Mouse (Mus musculus) brown adipose tissue, adult 24 weeks (tissue): ENCODE results near the gene Uox. TPM values are rescaled to one million over a fixed set of nuclear protein-coding genes. Genes with fewer than 3 reads are reported as not detected.

Experiments used
- H3K27ac ChIP-seq: fragments of 200-500 bp; replicated peaks from 2 replicates; pipeline ENCODE4 v1.5.1; 2012; ENCODE audit warnings: low read depth, mild to moderate bottlenecking, low read length
- H3K4me1 ChIP-seq: fragments of 200-500 bp; 2 replicates; pipeline ENCODE4 v1.6.1; 2012; ENCODE audit warnings: low read length, mixed read lengths; ENCODE audit not compliant: control insufficient read depth, insufficient read depth, insufficient read length
- H3K4me3 ChIP-seq: fragments of 200-500 bp; 2 replicates; pipeline ENCODE4 v1.5.1; 2012; ENCODE audit warnings: low read depth, mild to moderate bottlenecking, low read length, moderate library complexity; ENCODE audit not compliant: insufficient read depth
- polyA plus RNA-seq: library from polyadenylated mRNA; stranded (reverse); fragments of >200 nt; gene quantifications from 2 replicates; pipeline ENCODE4 v1.2.4, GENCODE M21; 2012; ENCODE audit not compliant: missing spikeins, insufficient read depth, insufficient read length

Gene Uox
- polyA plus RNA-seq, 1 experiment, result 1.4 TPM

DNA sequence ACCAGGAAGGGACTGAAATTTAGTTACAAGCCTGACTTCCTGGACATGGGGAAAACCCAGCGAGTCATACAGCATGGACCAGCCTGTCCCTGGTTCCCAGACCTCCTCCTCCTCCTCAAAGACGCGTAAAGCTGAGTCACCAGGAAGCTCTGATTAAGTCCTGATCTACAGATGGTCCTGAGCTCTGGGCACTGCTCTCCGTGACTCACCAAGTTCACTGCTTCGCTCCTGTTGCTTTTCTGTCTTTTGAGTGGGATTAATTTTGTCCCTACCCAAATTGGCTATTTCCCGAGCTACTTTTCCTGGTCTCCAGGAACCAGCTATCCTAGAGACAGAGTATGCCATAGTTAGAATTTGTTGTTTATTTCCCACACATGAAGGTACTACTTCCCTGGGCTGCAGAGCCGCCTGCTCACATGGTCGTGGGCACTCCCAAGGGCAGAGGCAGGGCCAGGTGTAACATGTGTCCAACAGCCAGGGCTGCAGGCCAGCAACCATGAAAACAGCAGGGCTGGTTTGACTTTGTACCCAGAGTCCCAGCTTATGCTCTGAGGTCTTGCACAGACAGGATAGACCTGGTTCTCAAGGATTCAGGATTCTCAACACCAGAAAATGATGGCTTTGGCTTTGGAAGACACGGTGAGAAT, 2.2 kb upstream of the Uox start:
- Histone ChIP-seq H3K27ac (no peak overlapping the region), H3K4me3 (no peak overlapping the region), H3K4me1 (no peaks in the 10 kb centered on the region)

GRCm38 (mm10) chr3:146569594-146569993, 632 bp upstream of the Uox start:
- no peak overlapping the region for H3K27ac ChIP-seq
- H3K4me3 ChIP-seq, result no peak overlapping the region

DNA sequence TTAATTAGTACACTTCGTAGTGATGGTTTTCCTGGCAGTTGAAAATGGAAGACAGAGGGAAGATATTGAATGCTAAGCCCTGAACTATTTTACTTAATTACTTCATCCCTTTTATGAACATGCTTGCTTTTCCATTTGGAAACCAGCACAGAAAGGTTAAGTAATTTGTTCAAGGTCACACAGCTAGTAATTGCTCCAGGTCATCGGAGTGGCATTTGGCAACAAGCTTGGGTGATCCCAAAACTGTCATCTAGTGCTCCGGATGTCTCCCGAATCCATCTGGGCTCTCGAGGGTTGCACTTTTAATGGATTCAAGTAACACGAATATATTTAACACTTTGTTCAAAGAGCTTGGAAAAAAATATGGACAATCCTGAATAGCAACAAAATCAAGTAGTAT, 713 bp downstream of the Uox start:
- H3K4me3 ChIP-seq, result no peak overlapping the region
- no peak overlapping the region for H3K27ac ChIP-seq
- no peaks in the 10 kb centered on the region for H3K4me1 ChIP-seq

More at GRCm38 (mm10) chr3:146569594-146569993, 632 bp upstream of the Uox start:
- no peaks in the 10 kb centered on the region for H3K4me1 ChIP-seq

GRCm38 (mm10) chr3:146571341-146571740, 1.1 kb downstream of the Uox start:
- Histone ChIP-seq H3K4me1 (no peaks in the 10 kb centered on the region), H3K27ac (no peak overlapping the region), H3K4me3 (no peak overlapping the region)

DNA sequence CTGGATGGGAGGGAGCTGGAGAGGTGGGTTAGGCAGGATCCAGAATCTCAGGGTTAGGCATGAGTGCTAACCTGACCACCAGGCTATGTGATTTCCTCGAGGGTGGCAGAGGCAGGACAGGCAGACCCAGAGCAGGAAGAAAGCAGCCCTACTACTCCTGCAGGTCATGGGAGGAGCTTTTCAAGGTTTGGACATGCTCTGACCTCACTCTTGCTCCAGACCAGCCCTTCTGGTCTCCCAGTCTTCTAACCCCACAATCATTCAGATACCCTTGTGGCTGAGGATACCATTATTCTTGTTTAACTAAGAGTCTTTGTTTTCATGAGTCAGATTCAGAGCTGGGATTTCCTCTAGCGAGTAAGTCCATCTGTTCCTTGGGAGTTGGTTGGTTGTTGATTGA, 7.4 kb downstream of the Uox start:
- Histone ChIP-seq H3K27ac (no peak overlapping the region), H3K4me1 (no peaks in the 10 kb centered on the region), H3K4me3 (no peak overlapping the region)

GRCm38 (mm10) chr3:146580039-146580729, 10.0 kb downstream of the Uox start:
- Histone ChIP-seq H3K27ac (no peak overlapping the region), H3K4me1 (no peaks in the 10 kb centered on the region), H3K4me3 (no peak overlapping the region)

DNA sequence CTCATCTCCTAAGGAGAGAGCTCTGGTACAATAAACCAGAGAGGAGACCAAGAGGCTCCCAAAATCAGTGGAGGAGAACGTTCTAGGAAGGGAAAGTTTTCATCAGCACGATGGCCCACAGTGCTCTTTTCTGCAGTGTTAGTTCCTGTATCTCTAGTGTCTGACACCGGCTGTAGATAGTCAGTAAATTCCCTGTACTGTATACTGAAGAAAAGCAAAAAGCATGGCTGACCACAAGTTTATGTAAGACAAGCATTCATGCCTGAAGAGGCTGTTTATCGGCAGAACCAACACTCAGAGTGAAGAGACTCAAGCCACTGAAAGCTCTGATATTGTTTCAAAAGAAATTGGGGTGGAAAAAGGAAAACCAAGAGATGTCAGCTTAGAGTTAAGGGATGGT, 13.3 kb downstream of the Uox start:
- H3K27ac ChIP-seq, result no peak overlapping the region
- H3K4me1 ChIP-seq, result no peaks in the 10 kb centered on the region
- peak overlapping the region; percentile 24; the same call in 1 of the 2 replicates for H3K4me3 ChIP-seq

DNA sequence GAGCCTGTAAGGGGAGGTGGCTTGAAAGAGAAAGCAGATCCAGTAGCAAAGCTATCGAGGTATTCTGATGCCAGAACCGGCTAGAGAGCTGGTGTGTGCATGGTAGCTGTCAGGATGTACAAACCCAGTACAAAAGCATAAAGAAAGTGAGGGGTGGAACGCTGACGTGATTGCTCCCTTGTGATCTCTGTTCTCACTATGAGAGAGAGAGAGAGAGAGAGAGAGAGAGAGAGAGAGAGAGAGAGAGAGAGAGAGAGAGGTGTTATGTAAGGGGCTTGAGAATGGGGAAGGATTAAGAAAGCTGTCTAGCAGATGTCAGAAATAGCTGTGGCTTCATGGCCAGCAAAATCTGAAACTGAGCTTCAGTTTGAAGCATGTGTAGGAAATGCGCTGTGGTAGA, 13.7 kb downstream of the Uox start:
- Histone ChIP-seq H3K4me1 (no peaks in the 10 kb centered on the region), H3K4me3 (peak overlapping the region; percentile 24; the same call in 1 of the 2 replicates), H3K27ac (no peak overlapping the region)

GRCm38 (mm10) chr3:146586616-146587015, 16.4 kb downstream of the Uox start:
- Histone ChIP-seq H3K27ac (no peak overlapping the region), H3K4me1 (no peaks in the 10 kb centered on the region), H3K4me3 (no peak overlapping the region)

GRCm38 (mm10) chr3:146589523-146589922, 19.3 kb downstream of the Uox start:
- Histone ChIP-seq H3K4me3 (no peak overlapping the region), H3K4me1 (no peaks in the 10 kb centered on the region), H3K27ac (no peak overlapping the region)

GRCm38 (mm10) chr3:146591159-146591558, 20.9 kb downstream of the Uox start:
- peaks cover 2% of the 10 kb centered on the region; the same call in 1 of the 2 replicates for H3K4me1 ChIP-seq
- H3K4me3 ChIP-seq, result no peak overlapping the region
- H3K27ac ChIP-seq, result no peak overlapping the region

- Histone ChIP-seq H3K4me1 (peaks cover 2% of the 10 kb centered on the region; the same call in 1 of the 2 replicates), H3K4me3 (no peak overlapping the region), H3K27ac (no peak overlapping the region)
Measured at GRCm38 (mm10) chr3:146591601-146592000, 21.4 kb downstream of the Uox start.

GRCm38 (mm10) chr3:146595440-146595839, 25.2 kb downstream of the Uox start:
- H3K4me3 ChIP-seq, result no peak overlapping the region
- H3K4me1 ChIP-seq, result peaks cover 2% of the 10 kb centered on the region; the same call in 1 of the 2 replicates
- H3K27ac ChIP-seq, result peak overlapping the region; percentile 55

DNA sequence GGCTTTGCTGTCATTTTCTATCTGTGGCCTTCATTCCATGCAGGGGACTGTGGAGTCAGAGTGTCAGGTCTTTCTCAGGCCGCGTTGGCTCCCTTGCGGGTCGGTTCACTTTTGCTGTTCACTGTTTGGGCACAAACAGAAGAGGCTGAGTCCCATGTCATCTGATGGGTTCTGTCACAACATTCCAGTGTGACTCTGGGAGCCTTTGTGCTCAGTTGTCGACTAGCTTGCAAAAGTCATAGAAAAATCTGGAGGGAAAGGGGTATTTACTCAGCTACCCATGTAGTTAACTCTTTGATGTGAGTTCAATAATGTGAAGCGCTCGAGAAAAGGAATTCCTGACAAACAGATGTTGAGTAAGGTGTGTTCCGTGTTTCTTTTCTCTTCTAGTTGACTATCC, 26.2 kb downstream of the Uox start:
- no peak overlapping the region for H3K4me3 ChIP-seq
- peaks cover 2% of the 10 kb centered on the region; the same call in 1 of the 2 replicates for H3K4me1 ChIP-seq
- no peak overlapping the region for H3K27ac ChIP-seq

- H3K4me3 ChIP-seq, result no peak overlapping the region
- no peak overlapping the region for H3K27ac ChIP-seq
- H3K4me1 ChIP-seq, result peaks cover 2% of the 10 kb centered on the region; the same call in 1 of the 2 replicates
Measured at GRCm38 (mm10) chr3:146596864-146597263, 26.6 kb downstream of the Uox start.

DNA sequence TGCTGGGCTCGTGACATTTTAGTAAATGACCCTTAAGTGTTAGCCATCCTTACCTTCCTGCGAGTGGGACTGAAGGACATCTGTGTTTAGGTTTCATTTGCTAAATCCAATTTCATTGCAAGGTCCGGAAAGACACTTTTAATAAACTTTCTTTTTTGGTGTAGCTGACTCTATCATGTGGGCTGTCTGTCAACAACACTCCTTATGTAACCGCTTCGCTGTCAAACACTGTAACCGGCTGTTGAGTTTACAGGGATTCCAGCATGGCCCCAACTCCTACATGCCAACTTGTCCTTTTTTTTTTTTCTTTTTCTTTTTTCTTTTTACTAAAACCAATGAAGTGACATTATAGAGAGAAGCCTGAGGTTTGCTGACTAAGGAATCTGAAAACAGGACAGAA, 28.2 kb downstream of the Uox start:
- no peak overlapping the region for H3K27ac ChIP-seq
- peaks cover 2% of the 10 kb centered on the region; the same call in 1 of the 2 replicates for H3K4me1 ChIP-seq
- H3K4me3 ChIP-seq, result no peak overlapping the region
